Mouse (Mus musculus): ENCODE measurements at regions not wholly inside any gene's neighbourhood (a gene's known extent, or its start where the extent isn't known, plus 50 kb on each side); places are given as distances from the start of the nearest gene placed in this dataset.

DNA sequence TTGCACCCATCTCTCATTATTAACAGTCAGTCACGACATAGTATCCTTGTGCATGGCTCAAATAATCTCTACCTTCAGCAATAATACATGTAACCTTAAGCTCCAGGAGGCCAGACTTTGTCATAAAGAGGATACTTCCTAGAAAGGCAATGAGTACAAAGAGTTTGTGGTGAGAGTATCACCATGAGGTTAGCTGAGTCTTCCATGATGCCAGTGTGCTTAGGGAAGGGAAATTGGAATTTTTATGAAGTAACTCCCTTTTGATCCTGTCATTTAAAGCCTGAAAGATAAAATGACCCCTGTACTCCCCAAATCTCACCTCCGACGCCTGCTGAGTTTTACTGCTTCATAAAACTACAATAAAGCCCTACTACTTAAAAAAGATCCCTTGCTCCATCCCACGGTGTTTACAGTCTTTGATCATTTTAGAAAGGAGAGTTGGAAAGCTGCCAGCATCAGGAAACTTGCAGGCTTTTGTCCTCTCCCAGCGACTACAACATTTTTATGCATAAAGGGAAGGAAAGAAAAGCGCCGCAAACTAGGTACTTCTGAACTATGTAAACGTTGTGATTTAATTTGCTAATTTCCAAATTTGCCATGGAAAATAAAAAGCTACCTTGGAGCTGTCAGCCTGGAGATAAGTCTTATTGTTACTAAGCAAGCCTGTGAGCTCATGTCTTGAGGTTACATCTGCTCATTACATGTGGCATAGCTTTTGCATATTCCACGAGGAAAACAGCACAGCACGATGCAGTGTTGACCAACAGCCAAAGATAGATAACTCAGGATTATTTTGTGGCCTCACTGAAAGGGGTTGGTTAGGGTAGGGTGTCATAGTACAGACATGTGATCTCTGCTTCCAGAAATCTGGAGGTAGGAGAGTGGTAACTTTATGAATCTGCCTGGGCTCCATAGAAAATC is 2531.4 kb downstream of the Poteg start:
- Histone ChIP-seq H3K9ac (ENCODE audit: insufficient read depth, low read depth) (no peak overlapping the region), H3K79me2 (replicated peaks; ENCODE audit: control insufficient read depth, extremely low read depth, insufficient read depth, poor library complexity, severe bottlenecking) (no peaks in the 10 kb centered on the region), H3K27me3 (replicated peaks) (no peaks in the 10 kb centered on the region), H3K9me3 (replicated peaks; ENCODE audit: low read length) (peaks cover 2% of the 10 kb centered on the region), H3K27ac (ENCODE audit: insufficient read depth, low read depth) (no peak overlapping the region), H3K36me3 (replicated peaks in 1 of 2; ENCODE audit: control insufficient read depth in 1 of 2, insufficient read depth in 1 of 2, low read length in 1 of 2) (no peaks in the 10 kb centered on the region), H3K4me2 (ENCODE audit: insufficient read depth, low read depth, poor library complexity, severe bottlenecking) (no peak overlapping the region), H3K4me3 (replicated peaks in 1 of 3; ENCODE audit: low read depth in 2 of 3, low read length in 2 of 3, poor library complexity in 1 of 3) (no peak overlapping the region), H3K4me1 (ENCODE audit: control insufficient read depth in 1 of 2, insufficient read depth in 2 of 2) (no peaks in the 10 kb centered on the region)
- no peak for TF ChIP-seq NRF1 (IDR thresholded peaks at IDR 0.05; ENCODE audit: low read depth, low read length)
- no peak for TF ChIP-seq ZNF384 (IDR thresholded peaks at IDR 0.05; ENCODE audit: low read depth, low read length)
- no peak for TF ChIP-seq MEF2A (IDR thresholded peaks at IDR 0.05; ENCODE audit: borderline replicate concordance, low read depth, low read length)
- TF ChIP-seq MAZ (IDR thresholded peaks at IDR 0.05; ENCODE audit: low read depth, low read length): no peak
- no peak for TF ChIP-seq MYC (IDR thresholded peaks at IDR 0.05; ENCODE audit: low read depth, low read length)
- no peak for TF ChIP-seq UBTF (IDR thresholded peaks at IDR 0.05; ENCODE audit: low read depth, low read length)
- TF ChIP-seq KAT2A (IDR thresholded peaks at IDR 0.05; ENCODE audit: insufficient replicate concordance, low read length): no peak
- TF ChIP-seq USF2 (conservative IDR thresholded peaks at IDR 0.05; ENCODE audit: low read depth, low read length): no peak
- no peak for TF ChIP-seq SIN3A (IDR thresholded peaks at IDR 0.05; ENCODE audit: low read length)
- no peak for TF ChIP-seq ZC3H11A (IDR thresholded peaks at IDR 0.05; ENCODE audit: low read depth, low read length)
- TF ChIP-seq PAX5 (IDR thresholded peaks at IDR 0.05; ENCODE audit: low read length): no peak
- in situ Hi-C loops (cut with MboI; ENCODE audit: low pct_ligation_motif_present, low pct_unique_long_range_greater_than_20kb, low sequenced_read_pairs) (no loop called here), dilution Hi-C loops (cut with MboI; ENCODE audit: extremely low pct_ligation_motif_present, extremely low pct_unique_long_range_greater_than_20kb, low sequenced_read_pairs) (no loop called here)
- no peak for DNase-seq (ENCODE audit: extremely low read depth)

- Histone ChIP-seq H3K27me3 (replicated peaks) (no peaks in the 10 kb centered on the region), H3K79me2 (replicated peaks; ENCODE audit: control insufficient read depth, extremely low read depth, insufficient read depth, poor library complexity, severe bottlenecking) (no peaks in the 10 kb centered on the region), H3K9me3 (replicated peaks; ENCODE audit: low read length) (no peaks in the 10 kb centered on the region), H3K4me3 (replicated peaks in 1 of 3; ENCODE audit: low read depth in 2 of 3, low read length in 2 of 3, poor library complexity in 1 of 3) (no peak overlapping the region), H3K36me3 (replicated peaks in 1 of 2; ENCODE audit: control insufficient read depth in 1 of 2, insufficient read depth in 1 of 2, low read length in 1 of 2) (no peaks in the 10 kb centered on the region), H3K27ac (ENCODE audit: insufficient read depth, low read depth) (no peak overlapping the region), H3K4me2 (ENCODE audit: insufficient read depth, low read depth, poor library complexity, severe bottlenecking) (no peak overlapping the region), H3K4me1 (ENCODE audit: control insufficient read depth in 1 of 2, insufficient read depth in 2 of 2) (no peaks in the 10 kb centered on the region), H3K9ac (ENCODE audit: insufficient read depth, low read depth) (no peak overlapping the region)
- in situ Hi-C loops (cut with MboI; ENCODE audit: low pct_ligation_motif_present, low pct_unique_long_range_greater_than_20kb, low sequenced_read_pairs) (no loop called here), dilution Hi-C loops (cut with MboI; ENCODE audit: extremely low pct_ligation_motif_present, extremely low pct_unique_long_range_greater_than_20kb, low sequenced_read_pairs) (no loop called here)
- no peak for DNase-seq (ENCODE audit: extremely low read depth)
- no peak for TF ChIP-seq POLR2AphosphoS2 (IDR thresholded peaks at IDR 0.05; ENCODE audit: low read depth, low read length)
Measured at GRCm38 (mm10) chr8:29992549-29992948, 2545.1 kb downstream of the Poteg start.

- Histone ChIP-seq H3K9me3 (replicated peaks; ENCODE audit: low read length) (peaks cover 2% of the 10 kb centered on the region), H3K4me1 (ENCODE audit: control insufficient read depth in 1 of 2, insufficient read depth in 2 of 2) (no peaks in the 10 kb centered on the region), H3K4me3 (replicated peaks in 1 of 3; ENCODE audit: low read depth in 2 of 3, low read length in 2 of 3, poor library complexity in 1 of 3) (no peak overlapping the region), H3K27ac (ENCODE audit: insufficient read depth, low read depth) (no peak overlapping the region), H3K9ac (ENCODE audit: insufficient read depth, low read depth) (no peak overlapping the region), H3K79me2 (replicated peaks; ENCODE audit: control insufficient read depth, extremely low read depth, insufficient read depth, poor library complexity, severe bottlenecking) (no peaks in the 10 kb centered on the region), H3K36me3 (replicated peaks in 1 of 2; ENCODE audit: control insufficient read depth in 1 of 2, insufficient read depth in 1 of 2, low read length in 1 of 2) (no peaks in the 10 kb centered on the region), H3K27me3 (replicated peaks) (no peaks in the 10 kb centered on the region), H3K4me2 (ENCODE audit: insufficient read depth, low read depth, poor library complexity, severe bottlenecking) (no peak overlapping the region)
- dilution Hi-C loops (cut with MboI; ENCODE audit: extremely low pct_ligation_motif_present, extremely low pct_unique_long_range_greater_than_20kb, low sequenced_read_pairs) (no loop called here), in situ Hi-C loops (cut with MboI; ENCODE audit: low pct_ligation_motif_present, low pct_unique_long_range_greater_than_20kb, low sequenced_read_pairs) (no loop called here)
- TF ChIP-seq E2F4 (IDR thresholded peaks at IDR 0.05; ENCODE audit: insufficient replicate concordance, low read depth, low read length) (no peak), POLR2AphosphoS2 (IDR thresholded peaks at IDR 0.05; ENCODE audit: low read depth, low read length) (no peak), ZMIZ1 (IDR thresholded peaks at IDR 0.05; ENCODE audit: low read depth, low read length) (no peak), POLR2A (IDR thresholded peaks at IDR 0.05; ENCODE audit: low read depth, low read length) (no peak), JUN (IDR thresholded peaks at IDR 0.05; ENCODE audit: insufficient read depth, low read depth, low read length) (no peak), RCOR1 (conservative IDR thresholded peaks at IDR 0.05; ENCODE audit: low read depth, low read length) (no peak), SMC3 (IDR thresholded peaks at IDR 0.05; ENCODE audit: low read depth, low read length) (no peak), PAX5 (IDR thresholded peaks at IDR 0.05; ENCODE audit: low read length) (no peak)
- no peak for DNase-seq (ENCODE audit: extremely low read depth)
Measured at GRCm38 (mm10) chr8:29999413-29999812, 2551.9 kb downstream of the Poteg start.

Measured in CH12.LX (cell line).